Mouse (Mus musculus) activated CD4-positive, CD25-positive, alpha-beta regulatory T cell (primary cell): ENCODE data around the gene Wasl. TPM values are rescaled to one million over a fixed set of nuclear protein-coding genes. Genes with fewer than 3 reads are reported as not detected.

Experiments used
- polyA plus RNA-seq, 2 experiments: library from polyadenylated mRNA; unstranded; fragments of 100-300 nt; shearing (Covaris generic); gene quantifications; one replicate each; pipeline ENCODE4 v1.2.1; 2017

The Wasl gene
- polyA plus RNA-seq: 10 to 100 TPM; 34.6 to 36.8 TPM

DNA sequence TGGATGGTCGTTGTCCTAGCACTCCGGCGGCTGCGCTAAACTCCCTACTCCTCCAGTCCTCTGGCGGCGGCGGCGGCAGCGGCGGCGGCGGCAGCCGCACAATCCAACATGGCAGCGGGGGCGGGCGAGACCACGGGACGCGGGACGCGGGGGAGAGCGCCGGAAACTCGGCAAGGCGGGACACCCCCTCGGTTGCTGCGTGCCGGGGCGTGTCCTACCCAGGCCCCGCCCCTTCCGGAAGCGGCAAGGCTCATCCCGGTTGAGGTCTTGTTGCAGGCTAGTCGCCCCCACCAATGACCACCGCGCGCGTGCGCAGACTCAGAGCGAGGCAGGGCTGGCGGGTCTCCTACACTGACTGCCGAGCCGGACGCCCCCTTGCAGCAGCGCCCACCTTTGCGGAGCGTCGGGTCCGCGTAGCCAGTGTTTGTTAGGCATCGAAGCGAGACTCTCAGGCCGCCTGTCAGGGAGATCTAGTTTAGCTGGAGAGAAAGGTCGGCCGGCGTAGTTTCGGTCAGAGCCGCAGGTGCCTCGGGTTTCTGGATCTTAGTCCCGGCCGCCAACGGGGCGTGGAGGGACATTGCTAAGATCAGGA, at the start of gene Wasl:
Wasl (minus strand) TSS at position 143 of the 592 bp plus-strand sequence.

GRCm38 (mm10) chr6:24597500-24597899, 67.3 kb downstream of the Wasl start, which contains the start of gene Lmod2:
Gene Lmod2, plus strand, starts transcription at chr6:24597762.

Other genes starting within 250 kb of the Wasl start
- gene Iqub, start 149.9 kb downstream of the Wasl start, polyA plus RNA-seq: not detected
- gene Ndufa5, start 137.0 kb downstream of the Wasl start, polyA plus RNA-seq: 100 to 1,000 TPM; 142 to 174 TPM
- under 1 TPM in 1 of 2 experiments, not detected in 1; 0.26 TPM for gene Asb15, start 136.9 kb downstream of the Wasl start, polyA plus RNA-seq
- not detected for gene Lmod2, start 67.2 kb downstream of the Wasl start, polyA plus RNA-seq
- under 1 TPM in 1 of 2 experiments, not detected in 1; 0.22 TPM for gene Hyal6, start 68.2 kb upstream of the Wasl start, polyA plus RNA-seq
- not detected for gene Hyal4, start 83.3 kb upstream of the Wasl start, polyA plus RNA-seq
- gene Spam1, start 126.2 kb upstream of the Wasl start, polyA plus RNA-seq: under 1 TPM in 1 of 2 experiments, not detected in 1; 0.14 TPM
- not detected for gene Hyal5, start 193.0 kb upstream of the Wasl start, polyA plus RNA-seq